Mouse (Mus musculus) brown adipose tissue, adult 24 weeks (tissue): Measurements from ENCODE around the gene Vmn1r40. TPM values are rescaled to one million over a fixed set of nuclear protein-coding genes. Genes with fewer than 3 reads are reported as not detected.

Experiments used
- H3K27ac ChIP-seq: fragments of 200-500 bp; replicated peaks from 2 replicates; pipeline ENCODE4 v1.5.1; 2012; ENCODE audit warnings: low read depth, mild to moderate bottlenecking, low read length
- H3K4me1 ChIP-seq: fragments of 200-500 bp; 2 replicates; pipeline ENCODE4 v1.6.1; 2012; ENCODE audit warnings: low read length, mixed read lengths; ENCODE audit not compliant: control insufficient read depth, insufficient read depth, insufficient read length
- H3K4me3 ChIP-seq: fragments of 200-500 bp; 2 replicates; pipeline ENCODE4 v1.5.1; 2012; ENCODE audit warnings: low read depth, mild to moderate bottlenecking, low read length, moderate library complexity; ENCODE audit not compliant: insufficient read depth
- polyA plus RNA-seq: library from polyadenylated mRNA; stranded (reverse); fragments of >200 nt; gene quantifications from 2 replicates; pipeline ENCODE4 v1.2.4, GENCODE M21; 2012; ENCODE audit not compliant: missing spikeins, insufficient read depth, insufficient read length

The Vmn1r40 gene
- polyA plus RNA-seq, result not detected in 2 replicates

DNA sequence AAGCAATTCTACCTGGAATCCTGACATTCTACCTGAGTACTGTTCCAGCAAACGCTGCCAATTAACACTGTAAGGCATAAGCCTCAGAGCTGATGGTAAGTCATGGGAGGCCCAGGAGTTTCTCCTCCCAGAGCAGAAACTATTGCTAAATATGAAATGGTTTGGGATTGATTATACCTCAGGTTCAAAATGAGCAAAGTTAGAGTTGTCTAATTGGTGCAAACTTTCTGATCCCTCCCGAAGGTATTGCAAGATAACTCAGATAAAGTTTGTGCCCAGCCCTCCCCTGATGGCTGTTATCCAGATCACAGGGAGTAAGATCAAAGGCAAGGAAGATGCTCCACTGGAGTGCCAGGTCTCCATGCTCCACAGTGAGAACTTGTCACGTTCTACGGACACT lies at the start of gene Vmn1r40:
Gene Vmn1r40 (plus strand): TSS at position 301 of the 400 bp plus-strand sequence.
- Histone ChIP-seq H3K4me3 (no peak within 1 kb of the TSS), H3K27ac (no peak within 1 kb of the TSS)

DNA sequence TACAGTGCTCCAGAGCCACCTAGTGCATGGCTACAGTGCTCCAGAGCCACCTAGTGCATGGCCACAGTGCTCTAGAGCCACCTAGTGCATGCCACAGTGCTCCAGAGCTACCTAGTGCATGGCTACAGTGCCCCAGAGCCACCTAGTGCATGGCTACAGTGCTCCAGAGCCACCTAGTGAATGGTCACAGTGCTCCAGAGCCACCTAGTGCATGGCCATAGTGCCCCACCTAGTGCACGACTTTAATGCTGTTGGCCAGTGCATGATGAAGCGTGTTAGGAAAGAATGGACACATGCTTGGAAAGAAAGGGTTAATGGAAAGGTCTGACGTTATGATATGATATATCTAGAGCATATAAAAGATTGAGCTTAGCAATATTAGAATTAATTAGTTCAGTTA lies 49.0 kb upstream of the Vmn1r40 start:
- H3K27ac ChIP-seq, result no peak overlapping the region
- H3K4me1 ChIP-seq, result no peaks in the 10 kb centered on the region
- H3K4me3 ChIP-seq, result no peak overlapping the region

More for the DNA sequence above, at the start of gene Vmn1r40:
- H3K4me1 ChIP-seq, result no peaks in the 10 kb centered on the region

DNA sequence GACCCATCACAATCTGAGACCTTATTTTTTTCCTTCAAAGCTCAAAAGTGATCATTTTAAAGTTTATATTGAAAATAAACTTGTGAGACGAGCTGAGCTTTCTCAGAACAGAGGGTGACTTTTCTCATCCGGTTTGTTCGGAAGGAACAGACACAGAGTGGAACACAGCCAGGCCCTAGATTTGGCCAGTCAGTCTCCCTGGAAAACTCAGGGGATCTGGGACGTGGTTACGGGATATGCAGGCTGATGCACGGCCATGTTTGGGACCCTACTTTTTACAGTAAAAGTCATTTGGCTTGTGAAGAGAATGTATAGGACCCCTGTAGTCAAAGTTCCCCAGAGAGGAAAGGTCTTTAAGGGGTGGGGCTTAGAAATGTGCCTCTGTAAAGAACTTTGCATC lies 48.4 kb upstream of the Vmn1r40 start:
- Histone ChIP-seq H3K4me1 (no peaks in the 10 kb centered on the region), H3K4me3 (no peak overlapping the region), H3K27ac (no peak overlapping the region)

DNA sequence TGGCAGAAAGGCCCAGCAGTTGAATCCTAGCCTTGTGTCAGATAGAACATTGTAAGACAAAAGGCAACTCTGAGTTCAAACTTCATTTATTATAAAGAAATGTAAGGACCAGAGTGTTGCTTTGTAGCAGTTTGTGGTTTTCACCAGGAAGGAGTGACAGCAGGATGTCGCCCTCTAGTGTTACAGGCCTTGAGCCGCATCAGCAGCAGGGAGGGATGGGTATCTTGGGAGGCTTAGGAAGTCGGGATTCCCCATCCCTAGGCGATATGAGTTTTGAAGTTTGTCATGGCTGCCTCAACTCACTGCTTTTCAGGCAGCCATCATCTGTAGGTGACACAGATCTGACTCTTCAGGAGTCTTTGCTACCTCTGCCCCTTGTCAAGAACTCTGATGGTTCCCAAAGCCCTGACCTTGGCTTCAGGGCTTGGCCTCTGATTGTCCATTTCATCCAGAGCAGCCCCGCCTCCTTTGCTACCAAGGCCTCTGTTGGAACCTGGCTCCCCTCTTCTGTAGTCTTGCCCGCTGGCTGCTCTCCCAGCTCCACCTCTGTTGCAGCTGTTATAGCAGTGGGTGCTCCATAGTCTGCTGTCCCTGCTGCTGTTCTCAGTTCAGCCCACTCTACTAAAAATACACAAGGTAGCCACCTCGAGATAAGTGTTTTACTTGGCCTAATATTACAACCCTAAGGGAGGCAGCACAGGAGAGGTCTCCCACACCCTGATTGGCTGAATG lies 47.5 kb upstream of the Vmn1r40 start:
- H3K4me1 ChIP-seq, result no peaks in the 10 kb centered on the region
- no peak overlapping the region for H3K27ac ChIP-seq
- no peak overlapping the region for H3K4me3 ChIP-seq

DNA sequence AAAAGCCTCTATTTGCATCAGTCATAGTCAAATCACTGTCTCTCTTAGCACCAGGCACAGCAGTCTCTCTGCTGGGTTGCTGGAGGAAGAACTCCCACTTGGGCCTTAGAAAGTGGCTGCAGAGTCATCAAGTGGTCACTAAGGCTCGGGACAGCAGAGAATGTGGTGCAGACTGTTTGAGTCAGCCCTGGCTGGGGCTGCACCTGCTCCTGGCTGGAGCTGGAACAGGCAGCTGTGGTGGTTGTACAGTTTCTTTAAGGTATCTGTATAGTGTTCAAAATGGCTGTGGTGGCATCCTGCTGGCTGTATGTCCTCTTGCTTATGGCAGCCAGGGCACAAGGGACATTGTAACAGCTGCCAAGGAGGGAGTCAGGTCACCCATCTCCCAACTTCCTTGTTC lies 46.9 kb upstream of the Vmn1r40 start:
- H3K4me1 ChIP-seq, result no peaks in the 10 kb centered on the region
- H3K4me3 ChIP-seq, result no peak overlapping the region
- H3K27ac ChIP-seq, result no peak overlapping the region

DNA sequence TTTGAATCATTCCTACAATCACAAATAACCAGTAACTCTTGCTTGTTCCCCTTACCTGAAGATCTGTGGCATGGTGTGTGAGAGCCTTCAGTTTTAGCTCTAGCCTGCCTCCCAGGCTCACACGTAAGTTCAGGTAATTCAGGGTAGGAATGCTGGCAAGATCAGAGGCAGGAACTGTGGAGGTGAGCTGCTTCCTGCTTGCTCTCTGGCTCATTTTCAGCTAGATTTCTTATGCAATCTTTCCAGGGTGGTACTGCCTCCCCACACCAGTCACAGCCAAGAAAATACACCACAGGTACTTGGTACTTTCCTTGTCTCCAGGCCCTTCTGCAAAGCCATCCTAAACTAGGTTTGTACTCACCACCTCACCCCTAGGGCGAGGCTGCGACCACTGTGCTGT lies 44.8 kb upstream of the Vmn1r40 start:
- Histone ChIP-seq H3K27ac (no peak overlapping the region), H3K4me3 (no peak overlapping the region), H3K4me1 (no peaks in the 10 kb centered on the region)

DNA sequence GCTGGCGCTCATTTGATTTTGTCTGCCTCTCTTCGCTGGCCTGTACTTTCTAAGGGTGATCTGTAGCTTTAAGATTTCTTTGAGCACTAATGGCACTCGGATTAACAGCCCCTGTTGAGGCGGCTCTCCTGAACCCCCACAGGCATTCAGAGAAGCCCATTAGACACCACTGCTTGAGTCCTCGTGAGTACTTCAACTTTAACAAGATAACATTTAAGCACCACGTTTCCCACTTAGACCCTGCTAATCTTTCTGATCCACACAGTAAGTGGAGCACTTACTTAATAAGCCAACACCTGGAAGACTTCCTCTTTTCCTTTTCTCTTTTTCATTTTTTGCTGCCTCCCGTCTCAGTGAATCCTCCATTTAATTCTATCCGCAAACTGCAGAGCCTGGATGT lies 42.2 kb upstream of the Vmn1r40 start:
- Histone ChIP-seq H3K4me3 (no peak overlapping the region), H3K27ac (no peak overlapping the region), H3K4me1 (no peaks in the 10 kb centered on the region)

DNA sequence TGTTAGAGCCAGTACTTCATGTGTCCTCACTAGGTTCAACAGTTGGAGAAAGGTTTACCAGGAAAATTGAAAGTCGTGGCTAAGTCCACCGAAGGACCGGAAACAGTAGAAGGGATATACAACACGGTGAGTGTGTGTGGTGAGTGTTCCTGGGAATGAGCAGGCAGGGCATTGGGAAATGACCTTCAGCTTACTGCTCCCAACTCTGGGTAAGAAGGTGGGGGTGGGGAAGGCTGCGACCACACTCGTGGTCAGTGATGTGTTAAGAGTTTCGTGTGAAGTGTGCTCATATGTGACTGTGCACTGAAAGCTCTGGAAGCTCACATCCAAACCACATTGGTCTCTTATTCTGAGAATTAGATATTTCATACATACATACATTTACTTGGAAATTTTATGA lies 41.7 kb upstream of the Vmn1r40 start:
- no peak overlapping the region for H3K27ac ChIP-seq
- no peaks in the 10 kb centered on the region for H3K4me1 ChIP-seq
- no peak overlapping the region for H3K4me3 ChIP-seq

DNA sequence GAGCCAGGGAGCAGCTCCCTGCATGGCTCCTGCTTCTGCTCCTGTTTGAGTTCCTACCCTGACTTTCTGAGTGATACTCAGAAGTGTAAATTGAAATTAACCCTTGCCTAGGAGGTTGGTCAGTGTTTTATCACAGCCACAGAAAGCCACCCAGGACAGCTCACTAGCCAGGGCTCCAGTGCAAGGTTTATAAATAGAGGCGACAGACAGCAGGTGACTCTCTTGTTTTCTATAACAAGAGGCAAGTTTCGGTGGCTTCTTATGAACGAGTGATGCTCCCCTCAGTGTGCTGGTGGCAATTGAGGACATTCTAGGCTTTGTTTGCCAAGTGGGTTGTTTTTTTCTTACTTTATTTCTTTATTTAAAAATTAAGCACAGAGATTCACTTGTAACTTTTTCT lies 40.4 kb upstream of the Vmn1r40 start:
- Histone ChIP-seq H3K4me3 (no peak overlapping the region), H3K27ac (no peak overlapping the region), H3K4me1 (no peaks in the 10 kb centered on the region)

DNA sequence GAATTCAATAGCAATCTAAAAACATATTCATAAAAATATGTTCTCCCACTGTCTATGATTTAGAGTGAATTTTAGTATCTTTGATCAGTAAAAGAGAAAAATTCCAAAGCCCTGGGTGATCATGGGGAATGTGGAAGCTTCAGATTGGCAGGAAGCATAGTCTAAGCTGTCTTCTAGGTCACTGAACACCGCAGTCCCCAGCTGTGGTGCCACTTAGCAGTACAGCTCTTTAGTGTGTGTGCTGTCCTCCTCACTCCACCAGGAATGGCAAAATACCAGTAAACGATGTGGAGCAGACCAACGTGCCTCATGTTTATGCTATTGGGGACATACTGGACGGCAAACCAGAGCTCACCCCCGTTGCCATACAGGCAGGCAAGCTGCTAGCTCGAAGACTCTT lies 37.8 kb upstream of the Vmn1r40 start:
- no peak overlapping the region for H3K27ac ChIP-seq
- H3K4me1 ChIP-seq, result no peaks in the 10 kb centered on the region
- no peak overlapping the region for H3K4me3 ChIP-seq

DNA sequence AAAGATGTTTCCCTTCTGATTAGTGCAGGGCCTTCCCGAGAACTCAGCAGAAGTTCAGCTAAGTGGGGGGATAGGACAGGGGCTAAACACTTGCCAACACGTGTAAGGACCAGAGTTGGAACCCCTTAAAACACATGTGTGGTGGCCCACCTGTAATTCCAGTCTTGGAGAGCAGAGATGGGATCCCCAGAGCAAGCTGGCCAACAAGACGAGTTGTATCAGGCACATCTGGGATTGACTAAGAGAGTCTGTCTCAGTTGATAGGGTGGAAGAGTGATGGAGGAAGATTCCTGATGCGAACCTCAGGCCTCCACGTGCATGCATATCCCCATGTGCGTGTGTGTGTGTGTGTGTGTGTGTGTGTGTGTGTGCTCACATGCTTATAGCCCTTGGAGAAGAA lies 35.9 kb upstream of the Vmn1r40 start:
- no peaks in the 10 kb centered on the region for H3K4me1 ChIP-seq
- no peak overlapping the region for H3K4me3 ChIP-seq
- H3K27ac ChIP-seq, result no peak overlapping the region

DNA sequence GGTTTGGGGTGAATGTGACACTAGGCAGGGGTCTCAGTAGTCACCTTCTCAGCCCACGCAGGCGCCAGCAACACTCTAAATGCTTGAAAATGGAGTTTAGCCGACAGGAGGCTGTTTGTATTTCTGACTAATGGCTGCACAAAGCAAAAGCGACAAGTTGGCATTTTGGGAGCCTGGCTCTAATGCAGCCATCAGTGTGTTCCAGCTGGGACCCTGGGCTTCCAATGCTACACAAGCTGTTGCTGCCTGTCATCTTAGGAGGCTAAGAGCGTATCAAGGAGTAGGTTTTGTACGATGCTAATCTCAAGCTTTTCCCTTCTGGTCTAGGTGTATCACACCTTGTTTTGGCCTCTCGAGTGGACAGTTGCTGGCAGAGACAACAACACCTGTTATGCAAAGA lies 34.7 kb upstream of the Vmn1r40 start:
- Histone ChIP-seq H3K27ac (no peak overlapping the region), H3K4me1 (no peaks in the 10 kb centered on the region), H3K4me3 (no peak overlapping the region)

DNA sequence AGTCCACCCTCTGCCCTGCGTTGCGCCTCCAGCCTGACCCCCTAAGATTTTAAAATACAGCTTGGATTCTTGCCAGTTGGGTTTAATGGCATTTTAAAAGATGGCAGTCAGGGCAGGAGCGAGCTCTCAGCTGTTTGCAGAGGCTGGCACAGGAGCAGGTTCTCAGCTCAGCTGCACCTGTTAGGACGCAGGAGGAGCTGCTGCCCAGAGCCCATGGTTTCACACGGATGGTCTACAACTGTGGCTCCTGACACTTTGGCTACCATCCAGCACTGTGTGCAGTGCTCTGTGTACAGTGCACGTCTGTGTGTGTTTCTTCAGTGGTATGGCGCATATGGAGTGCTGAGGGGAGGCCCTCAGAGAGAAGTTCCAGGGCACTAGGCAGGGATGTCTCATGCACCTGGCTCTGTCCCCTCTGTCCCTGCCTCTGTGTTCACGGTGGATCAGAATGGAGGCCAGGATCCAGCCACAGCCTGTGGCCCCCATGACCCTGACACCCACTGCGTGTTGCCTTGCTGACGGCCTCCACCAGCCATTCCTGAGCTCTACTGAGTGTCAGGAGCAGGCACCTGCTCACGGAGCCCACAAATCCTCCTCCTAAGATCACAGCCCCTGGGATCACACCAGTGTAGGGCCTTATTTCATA lies 34.1 kb upstream of the Vmn1r40 start:
- no peaks in the 10 kb centered on the region for H3K4me1 ChIP-seq
- H3K27ac ChIP-seq, result no peak overlapping the region
- no peak overlapping the region for H3K4me3 ChIP-seq

DNA sequence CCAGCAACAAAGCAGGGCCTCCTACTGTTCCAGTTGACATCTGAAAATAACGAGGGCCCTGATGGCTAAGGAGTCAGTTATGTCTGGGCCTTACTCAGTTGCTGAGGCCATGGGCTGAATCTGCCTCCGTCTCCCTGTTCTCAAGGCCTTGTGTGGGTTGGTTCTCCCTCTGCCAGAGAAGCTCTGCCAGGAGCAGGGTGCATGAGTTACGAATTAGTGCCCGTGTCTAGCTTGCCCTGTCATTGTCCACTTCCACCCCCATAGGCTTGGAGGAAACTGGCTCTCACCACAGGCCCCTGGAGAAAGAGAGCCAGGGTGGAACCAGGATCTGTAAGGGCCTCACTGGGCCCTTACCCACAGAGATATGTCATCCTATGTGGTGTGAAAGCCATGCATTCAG lies 28.8 kb upstream of the Vmn1r40 start:
- no peak overlapping the region for H3K27ac ChIP-seq
- no peaks in the 10 kb centered on the region for H3K4me1 ChIP-seq
- H3K4me3 ChIP-seq, result no peak overlapping the region

DNA sequence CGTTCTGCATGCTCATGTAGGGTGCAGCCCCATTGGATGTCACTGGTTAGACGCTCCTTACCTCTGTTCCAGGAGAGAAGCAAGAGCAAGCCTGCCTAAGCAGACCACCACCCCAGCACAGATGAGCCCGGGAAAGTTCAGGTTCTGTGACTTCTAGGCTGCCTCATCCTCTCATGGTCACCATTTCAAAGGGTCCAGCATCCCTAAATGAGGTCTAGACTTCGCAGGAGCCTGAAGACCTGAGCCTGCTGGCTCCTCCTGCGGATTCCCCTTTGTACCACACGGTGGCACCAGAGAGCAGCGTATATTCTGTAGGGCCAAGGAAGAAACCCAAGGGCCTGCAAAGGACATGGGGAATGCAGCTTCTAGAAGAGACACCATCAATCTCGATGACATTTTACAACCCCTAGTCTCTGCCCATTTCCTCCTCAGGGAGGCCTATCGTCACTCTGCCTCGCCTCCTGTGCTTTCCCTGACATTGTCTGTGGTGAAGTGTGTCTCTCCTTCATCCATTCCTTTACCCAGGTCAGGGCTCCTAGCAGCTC lies 28.0 kb upstream of the Vmn1r40 start:
- Histone ChIP-seq H3K4me1 (no peaks in the 10 kb centered on the region), H3K4me3 (no peak overlapping the region), H3K27ac (no peak overlapping the region)

DNA sequence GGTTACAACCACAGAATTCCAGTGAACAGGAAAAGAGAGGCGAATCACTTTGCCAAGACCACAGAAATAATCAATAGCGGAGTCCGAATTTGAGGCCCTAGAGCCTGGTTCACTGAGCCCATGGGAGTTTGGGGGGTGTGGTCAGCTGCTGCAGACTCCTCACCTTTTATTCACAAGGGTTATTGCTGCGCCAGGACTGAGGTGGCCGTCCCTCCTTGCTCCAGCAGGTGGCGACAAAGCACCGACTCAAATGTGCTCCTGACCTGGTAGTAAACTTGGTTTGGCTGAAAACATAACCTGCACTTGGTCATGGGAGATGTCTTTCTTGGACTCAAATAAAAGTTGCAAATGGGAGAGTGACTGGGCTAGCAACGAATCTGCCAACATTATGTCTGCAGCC lies 27.2 kb upstream of the Vmn1r40 start:
- H3K4me1 ChIP-seq, result no peaks in the 10 kb centered on the region
- no peak overlapping the region for H3K4me3 ChIP-seq
- H3K27ac ChIP-seq, result no peak overlapping the region
